Mouse (Mus musculus): ENCODE data around the gene Plxna4. TPM values are rescaled to one million over a fixed set of nuclear protein-coding genes. Genes with fewer than 3 reads are reported as not detected.

Plxna4 gene
- total RNA-seq, 2 experiments from 2014 or later: 11.2 to 11.8 TPM

GRCm38 (mm10) chr6:32300611-32301010, 287.4 kb downstream of the Plxna4 start:
- DNase-seq: no peak
- intact Hi-C loops (cut with DNase I): no loop called here

DNA sequence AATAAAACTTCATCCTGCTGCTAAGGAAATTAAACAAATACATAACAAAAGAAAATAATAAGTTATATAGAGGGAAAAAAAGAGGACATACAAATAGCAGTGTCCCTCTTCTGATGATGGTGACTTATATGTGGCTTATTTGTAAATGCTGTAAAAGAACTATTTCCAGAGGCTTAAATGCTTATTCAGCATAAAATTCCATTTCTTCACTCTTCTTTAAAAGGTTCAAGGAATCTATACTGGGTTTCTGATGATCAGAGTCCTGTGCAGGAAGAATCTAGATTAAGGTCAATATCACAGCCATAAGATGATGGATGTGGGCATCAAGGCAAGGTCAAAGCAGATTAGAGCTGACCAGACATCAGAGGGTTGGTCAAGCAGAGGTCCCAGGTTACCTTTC, 306.5 kb downstream of the Plxna4 start:
- intact Hi-C loops (cut with DNase I): no loop called here

DNA sequence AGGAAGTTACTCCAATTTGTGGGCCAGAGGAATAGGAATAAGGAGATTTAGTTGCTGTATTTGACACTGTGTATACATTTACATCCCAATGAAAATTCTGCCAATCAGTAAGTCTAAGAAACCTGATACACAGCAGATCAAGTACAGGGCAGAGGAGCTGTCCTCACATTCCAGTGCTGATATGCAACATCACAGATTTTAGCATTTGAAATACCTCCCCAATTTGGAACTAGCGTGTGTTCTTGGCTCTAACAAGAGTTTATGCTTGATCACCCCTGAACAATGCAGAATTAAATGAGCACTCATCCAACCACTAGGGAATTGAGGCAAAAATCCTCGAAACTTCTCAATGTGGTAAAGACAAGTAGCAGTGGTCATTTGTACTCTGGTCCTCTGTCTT, 307.3 kb downstream of the Plxna4 start:
- no peak for DNase-seq
- intact Hi-C loops (cut with DNase I): no loop called here

More for the DNA sequence above, 306.5 kb downstream of the Plxna4 start:
- DNase-seq: no peak

DNA sequence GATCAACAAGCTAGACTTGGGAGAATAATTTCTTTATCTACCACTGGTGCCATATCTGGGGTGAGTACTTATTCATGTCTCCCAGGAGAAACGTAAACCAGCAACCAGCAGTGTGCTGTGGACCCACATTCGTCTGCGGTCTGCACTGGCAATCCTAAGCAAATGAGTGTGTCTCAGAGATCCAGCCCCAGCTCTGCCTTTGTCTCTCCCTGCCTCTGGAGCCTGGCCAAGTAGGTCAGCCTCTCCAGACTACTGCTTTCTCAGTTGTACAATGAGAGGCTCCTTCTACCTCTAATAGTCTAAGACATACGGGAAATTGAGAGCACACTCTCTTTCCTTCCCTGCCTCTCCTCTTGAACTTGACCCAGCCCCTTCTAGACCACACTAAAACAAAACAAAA, 316.5 kb downstream of the Plxna4 start:
- peak; percentile 29 for DNase-seq
- intact Hi-C loops (cut with DNase I): no loop called here

DNA sequence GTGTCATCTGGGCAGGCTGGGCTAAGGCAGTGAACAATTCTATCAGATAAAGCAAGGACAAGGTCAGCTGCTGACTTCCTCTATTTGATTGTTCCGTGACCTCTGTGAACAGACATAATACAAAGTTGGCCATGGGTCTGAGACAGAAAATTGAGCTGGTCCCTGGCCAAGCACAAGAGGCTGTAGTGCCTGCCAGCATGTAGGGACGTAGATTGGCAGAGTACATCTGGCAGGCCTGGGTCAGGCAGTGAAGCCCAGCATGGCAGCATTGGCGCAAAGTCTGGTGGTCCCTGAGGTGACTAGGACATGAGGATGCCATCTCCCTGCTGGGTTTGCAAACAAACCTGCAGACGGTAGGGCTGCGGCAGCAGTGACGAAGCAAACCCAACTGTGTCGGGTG, 321.9 kb downstream of the Plxna4 start:
- DNase-seq: peak; percentile 29 to 41
- intact Hi-C loops (cut with DNase I): no loop called here

- intact Hi-C loops (cut with DNase I): no loop called here
- no peak for DNase-seq
Observed at GRCm38 (mm10) chr6:32261339-32261738, 326.7 kb downstream of the Plxna4 start.

- intact Hi-C loops (cut with DNase I): no loop called here
Observed at GRCm38 (mm10) chr6:32260341-32260740, 327.7 kb downstream of the Plxna4 start.

GRCm38 (mm10) chr6:32255191-32255590, 332.8 kb downstream of the Plxna4 start:
- no peak for DNase-seq
- intact Hi-C loops (cut with DNase I): no loop called here

More at GRCm38 (mm10) chr6:32260341-32260740, 327.7 kb downstream of the Plxna4 start:
- DNase-seq: no peak

DNA sequence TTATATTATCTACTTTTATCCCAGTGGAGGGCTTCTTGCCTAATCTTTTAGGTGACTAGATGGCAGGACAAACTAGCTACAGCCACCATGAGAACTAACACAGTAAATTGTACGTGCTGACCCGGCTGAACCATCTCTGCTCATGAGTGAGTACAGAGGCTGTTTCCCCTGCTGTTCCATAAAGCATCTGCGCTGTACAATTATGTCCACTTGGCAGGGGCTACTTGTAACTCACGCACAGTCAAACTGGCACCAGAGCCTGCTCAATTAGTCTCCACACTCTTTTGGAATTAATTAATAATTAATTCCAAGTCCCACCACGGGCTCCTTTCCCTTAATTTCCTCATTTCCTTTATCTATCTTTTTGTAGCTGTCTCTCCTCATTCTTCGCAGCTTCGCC, 335.8 kb downstream of the Plxna4 start:
- intact Hi-C loops (cut with DNase I): no loop called here

DNA sequence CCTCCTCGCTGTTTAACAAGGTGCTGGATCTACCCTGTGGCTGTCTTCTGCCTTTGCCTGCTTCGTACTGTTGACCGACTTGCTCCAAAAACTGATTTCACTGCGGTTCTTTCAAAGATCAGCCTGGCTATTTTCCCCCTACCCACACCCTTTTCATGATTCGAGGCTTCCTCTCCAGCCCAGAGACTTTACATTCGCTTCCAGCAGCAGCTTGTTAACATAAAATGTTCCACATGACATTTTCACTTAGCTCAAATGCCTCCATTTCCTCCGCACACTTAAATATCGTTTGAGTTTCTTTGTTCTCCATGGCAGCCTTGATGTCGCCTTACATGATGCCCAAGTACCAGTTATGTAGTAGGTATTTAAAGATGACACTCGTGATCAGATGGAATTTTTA, 336.3 kb downstream of the Plxna4 start:
- no peak for DNase-seq
- intact Hi-C loops (cut with DNase I): no loop called here

More for the DNA sequence above, 335.8 kb downstream of the Plxna4 start:
- no peak for DNase-seq

GRCm38 (mm10) chr6:32246036-32246435, 342.0 kb downstream of the Plxna4 start:
- no peak for DNase-seq
- intact Hi-C loops (cut with DNase I): no loop called here

- intact Hi-C loops (cut with DNase I): no loop called here
- no peak for DNase-seq
Observed at GRCm38 (mm10) chr6:32243040-32243439, 345.0 kb downstream of the Plxna4 start.

DNA sequence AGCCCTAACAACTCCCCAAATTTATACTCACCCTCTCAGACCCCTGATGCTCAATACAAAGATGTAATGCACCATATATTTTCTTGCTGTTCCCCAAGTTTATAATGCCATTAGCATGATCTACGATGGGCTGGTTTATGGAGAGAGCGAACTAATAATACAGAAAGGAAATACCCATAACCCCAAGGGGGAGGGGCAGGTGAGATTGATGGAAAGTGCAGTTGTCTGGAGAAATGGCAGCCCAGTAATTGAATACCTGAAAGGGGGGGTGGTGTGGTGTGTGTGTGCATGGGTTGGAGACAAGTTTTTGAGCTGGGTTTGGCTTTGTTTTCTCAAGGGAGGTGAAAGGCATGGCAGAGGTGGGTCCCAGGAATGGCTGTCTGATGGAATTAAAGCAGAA, 356.6 kb downstream of the Plxna4 start:
- intact Hi-C loops (cut with DNase I): no loop called here

GRCm38 (mm10) chr6:32226636-32227035, 361.4 kb downstream of the Plxna4 start:
- intact Hi-C loops (cut with DNase I): no loop called here
- DNase-seq: no peak

More for the DNA sequence above, 356.6 kb downstream of the Plxna4 start:
- no peak for DNase-seq

- no peak for DNase-seq
- intact Hi-C loops (cut with DNase I): no loop called here
Observed at GRCm38 (mm10) chr6:32224007-32224703, 363.8 kb downstream of the Plxna4 start.

- intact Hi-C loops (cut with DNase I): no loop called here
- DNase-seq: no peak
Observed at GRCm38 (mm10) chr6:32220765-32221164, 367.2 kb downstream of the Plxna4 start.

- intact Hi-C loops (cut with DNase I): no loop called here
- no peak for DNase-seq
Observed at GRCm38 (mm10) chr6:32218544-32218943, 369.4 kb downstream of the Plxna4 start.

- no peak for DNase-seq
- intact Hi-C loops (cut with DNase I): no loop called here
Observed at GRCm38 (mm10) chr6:32212439-32212838, 375.6 kb downstream of the Plxna4 start.

- DNase-seq: no peak
- intact Hi-C loops (cut with DNase I): no loop called here
Observed at GRCm38 (mm10) chr6:32210139-32210538, 377.9 kb downstream of the Plxna4 start.

DNA sequence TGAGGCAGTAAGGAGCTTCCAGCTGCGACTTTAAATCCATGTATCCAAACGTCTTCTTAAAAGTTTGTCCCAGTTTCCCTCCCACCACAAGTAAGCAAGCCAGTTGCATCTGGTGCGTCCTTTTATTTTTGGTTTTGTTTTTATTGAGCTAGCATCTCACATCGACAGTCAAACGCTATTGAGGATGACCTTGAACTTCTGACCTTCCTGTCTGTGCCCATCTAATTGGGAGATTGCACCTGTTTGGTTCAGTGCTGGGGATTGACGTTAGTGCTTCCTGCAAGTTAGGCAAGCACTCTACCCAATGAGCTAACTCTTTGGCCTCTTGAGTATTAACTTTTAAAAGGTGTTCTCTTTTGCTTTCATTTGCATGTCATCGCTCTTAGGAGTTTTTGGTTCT, 379.0 kb downstream of the Plxna4 start:
- no peak for DNase-seq
- intact Hi-C loops (cut with DNase I): no loop called here

DNA sequence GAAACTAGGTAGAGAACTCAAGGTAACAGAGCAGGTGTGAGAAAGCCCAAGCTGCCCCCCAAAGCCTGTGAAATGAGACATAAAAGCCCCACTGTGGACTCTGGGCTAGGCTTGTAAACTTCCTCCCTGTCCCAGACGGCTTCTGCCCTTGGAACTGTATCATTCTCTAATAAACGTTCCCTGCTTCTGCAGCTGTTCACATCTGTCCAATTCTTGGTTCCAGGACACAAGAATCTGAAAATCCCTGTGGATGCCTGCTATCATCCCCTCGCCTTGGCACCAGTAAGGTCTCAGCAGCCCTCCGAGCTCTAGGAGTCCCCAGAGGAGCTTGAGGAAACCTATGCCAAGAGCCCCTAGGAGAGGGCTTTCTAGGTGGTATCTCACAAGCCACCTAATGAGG, 383.7 kb downstream of the Plxna4 start:
- no peak for DNase-seq
- intact Hi-C loops (cut with DNase I): loop anchor here (5.0 kb wide), 1 partner anchor 388 kb away; no protein-coding TSS in a partner anchor

- peak; percentile 24 to 37 for DNase-seq
- intact Hi-C loops (cut with DNase I): loop anchor here (5.0 kb wide), 1 partner anchor 389 kb away; no protein-coding TSS in a partner anchor
Observed at GRCm38 (mm10) chr6:32203389-32203788, 384.6 kb downstream of the Plxna4 start.

Measured in heart, postnatal 36 days (tissue).